Mouse (Mus musculus): ENCODE results near the gene Nupr1l.
"Not testable (repeated sequence)": the region's sequence is repeated elsewhere in the genome, so short reads cannot be mapped to it uniquely, and the experiment has no call there.

Nupr1l gene

GRCm38 (mm10) chr5:129908242-129908965 is at the start of gene Nupr1l:
TSS of gene Nupr1l (plus strand) at chr5:129908540.
- peak; percentile 64 to 89 for DNase-seq (ENCODE audit: low spot score in 2 of 2)

DNA sequence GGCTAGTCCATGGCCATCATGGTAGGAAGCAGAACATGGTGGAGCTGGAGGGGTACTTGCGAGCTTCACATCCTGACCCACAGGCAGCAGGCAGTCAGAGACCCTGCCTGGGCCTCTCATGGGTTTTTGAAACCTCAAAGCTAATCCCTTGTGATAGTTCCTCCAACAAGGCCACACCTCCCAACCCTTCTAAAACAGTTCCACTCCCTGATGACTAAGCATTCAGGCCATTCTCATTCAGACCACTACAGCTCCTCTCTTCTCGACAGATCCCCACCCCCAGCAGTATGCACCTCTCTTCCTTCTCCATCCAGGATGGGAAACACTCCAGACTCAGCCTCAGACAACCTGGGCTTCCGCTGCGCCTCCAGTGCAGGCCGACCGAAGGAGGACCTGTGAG is 46.0 kb upstream of the Nupr1l start:
- no peak for DNase-seq (ENCODE audit: low spot score in 2 of 2)

- peak in 1 of 2 experiments; percentile 47 for DNase-seq (ENCODE audit: low spot score in 2 of 2)
These were observed 43.9 kb upstream of the Nupr1l start for GRCm38 (mm10) chr5:129864467-129864866.

GRCm38 (mm10) chr5:129865841-129866240 is 42.5 kb upstream of the Nupr1l start:
- no peak for DNase-seq (ENCODE audit: low spot score in 2 of 2)

- no peak for DNase-seq (ENCODE audit: low spot score in 2 of 2)
These were observed 38.9 kb upstream of the Nupr1l start for GRCm38 (mm10) chr5:129869238-129869995.

- no peak for DNase-seq (ENCODE audit: low spot score in 2 of 2)
These were observed 37.1 kb upstream of the Nupr1l start for GRCm38 (mm10) chr5:129871238-129871637.

- no peak for DNase-seq (ENCODE audit: low spot score in 2 of 2)
These were observed 34.4 kb upstream of the Nupr1l start for GRCm38 (mm10) chr5:129873942-129874341.

DNA sequence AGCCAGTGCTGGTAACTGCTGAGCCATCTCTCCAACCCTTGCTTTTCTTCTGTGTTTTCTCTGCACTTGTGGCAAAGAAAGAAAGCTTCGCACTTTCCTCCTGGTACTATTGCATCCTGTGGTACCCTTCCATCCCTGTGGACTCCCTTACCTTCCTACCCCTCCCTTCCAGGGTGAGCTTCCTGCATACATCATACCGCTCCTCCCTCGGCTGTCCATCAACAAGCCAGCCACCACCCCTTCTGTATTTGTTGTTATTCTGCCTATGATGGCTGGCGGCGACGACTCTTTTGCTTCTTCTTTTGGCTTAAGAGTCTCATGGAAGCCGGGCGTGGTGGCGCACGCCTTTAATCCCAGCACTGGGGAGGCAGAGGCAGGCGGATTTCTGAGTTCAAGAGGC is 33.2 kb upstream of the Nupr1l start:
- no peak for DNase-seq (ENCODE audit: low spot score in 2 of 2)

DNA sequence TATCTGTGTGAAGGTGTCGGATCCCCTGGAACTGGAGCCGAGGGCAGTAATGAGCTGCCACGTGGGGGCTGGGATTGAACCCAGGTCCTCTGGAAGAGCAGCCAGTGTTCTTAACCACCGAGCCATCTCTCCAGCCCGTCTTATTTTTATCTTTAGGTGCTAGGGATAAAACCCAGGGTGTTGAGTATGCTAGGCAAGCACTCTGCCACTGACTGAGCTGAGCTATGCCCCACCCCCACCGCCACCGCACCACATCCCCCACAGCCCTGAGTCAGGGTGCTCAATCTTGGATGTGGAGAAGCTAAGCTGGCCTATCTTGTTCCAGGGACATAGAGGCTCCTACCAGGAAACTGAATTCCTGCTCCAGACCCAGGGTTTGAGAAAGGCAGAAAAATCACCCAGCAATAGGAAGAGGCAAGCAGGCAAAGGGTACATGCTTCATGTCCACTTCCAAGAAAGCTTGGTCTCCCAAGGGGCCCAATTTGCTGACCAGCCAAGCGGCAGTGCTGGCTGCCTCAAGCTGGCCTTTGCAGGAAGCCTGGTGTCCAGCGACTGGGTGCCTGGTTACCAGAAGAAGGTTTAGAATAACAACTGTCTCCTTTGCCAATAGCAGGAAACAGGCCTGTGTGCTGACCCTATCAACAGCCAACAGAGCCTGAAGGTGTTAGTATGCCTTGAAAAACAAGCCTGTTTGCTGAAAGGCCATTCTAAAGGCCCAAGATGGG is 30.4 kb upstream of the Nupr1l start:
- peak in 1 of 2 experiments; percentile 21 for DNase-seq (ENCODE audit: low spot score in 2 of 2)

DNA sequence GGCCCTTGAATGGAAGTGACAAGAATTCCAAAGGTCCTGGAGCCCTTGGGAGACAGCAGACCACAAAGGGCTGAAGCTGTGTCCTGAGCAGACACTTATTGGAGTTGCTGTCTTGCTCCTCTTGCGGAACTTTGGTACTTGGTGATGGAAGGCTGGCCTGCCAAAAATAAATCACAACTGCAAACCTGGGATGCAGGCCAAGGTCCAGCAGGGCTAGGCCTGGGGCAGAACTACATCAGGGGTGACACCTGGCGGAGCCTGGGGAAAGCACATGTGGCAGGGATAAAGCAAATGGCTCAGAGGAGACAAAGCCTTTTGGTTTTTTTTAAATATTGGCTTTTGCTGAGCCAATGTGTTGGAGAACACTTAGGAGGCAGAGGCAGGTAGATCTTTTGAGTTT is 29.4 kb upstream of the Nupr1l start:
- peak in 1 of 2 experiments; percentile 44 for DNase-seq (ENCODE audit: low spot score in 2 of 2)

DNA sequence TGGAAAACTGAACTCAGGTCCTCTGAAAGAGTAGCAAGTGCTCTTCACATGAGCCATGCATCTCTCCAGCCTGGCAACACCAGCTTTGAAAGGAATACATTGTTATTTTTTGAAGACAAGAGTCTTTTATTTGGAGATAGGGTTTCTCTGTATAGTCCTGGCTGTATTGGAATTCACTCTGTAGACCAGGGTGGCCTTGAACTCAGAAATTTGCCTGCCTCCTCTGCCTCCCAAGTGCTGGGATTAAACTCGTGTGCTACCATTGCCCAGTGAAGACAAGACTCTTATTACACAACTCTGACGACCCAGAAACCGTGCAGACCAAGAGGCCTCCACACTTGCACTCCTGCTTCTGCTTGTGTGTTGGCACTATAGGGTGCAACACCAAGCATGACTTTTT is 28.5 kb upstream of the Nupr1l start:
- no peak for DNase-seq (ENCODE audit: low spot score in 2 of 2)

DNA sequence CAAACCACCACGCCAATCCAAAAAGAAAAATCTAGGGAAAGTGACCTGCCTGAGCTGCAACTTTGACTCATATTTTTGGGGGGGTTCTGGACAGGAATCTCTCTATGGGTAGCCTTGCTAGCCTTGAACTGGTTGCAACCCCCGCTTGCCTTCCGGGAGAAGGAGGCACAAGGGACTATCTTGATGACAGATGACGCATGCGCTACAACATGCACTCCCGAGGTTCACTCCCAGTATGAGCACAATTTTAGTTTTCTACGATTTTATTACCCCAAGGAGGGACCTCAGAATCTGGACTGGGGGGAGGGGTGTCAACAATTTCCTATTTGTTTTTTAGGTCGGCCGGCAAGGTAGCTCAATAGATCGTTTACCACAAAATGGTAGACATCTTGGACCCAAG is 22.1 kb upstream of the Nupr1l start:
- no peak for DNase-seq (ENCODE audit: low spot score in 2 of 2)

DNA sequence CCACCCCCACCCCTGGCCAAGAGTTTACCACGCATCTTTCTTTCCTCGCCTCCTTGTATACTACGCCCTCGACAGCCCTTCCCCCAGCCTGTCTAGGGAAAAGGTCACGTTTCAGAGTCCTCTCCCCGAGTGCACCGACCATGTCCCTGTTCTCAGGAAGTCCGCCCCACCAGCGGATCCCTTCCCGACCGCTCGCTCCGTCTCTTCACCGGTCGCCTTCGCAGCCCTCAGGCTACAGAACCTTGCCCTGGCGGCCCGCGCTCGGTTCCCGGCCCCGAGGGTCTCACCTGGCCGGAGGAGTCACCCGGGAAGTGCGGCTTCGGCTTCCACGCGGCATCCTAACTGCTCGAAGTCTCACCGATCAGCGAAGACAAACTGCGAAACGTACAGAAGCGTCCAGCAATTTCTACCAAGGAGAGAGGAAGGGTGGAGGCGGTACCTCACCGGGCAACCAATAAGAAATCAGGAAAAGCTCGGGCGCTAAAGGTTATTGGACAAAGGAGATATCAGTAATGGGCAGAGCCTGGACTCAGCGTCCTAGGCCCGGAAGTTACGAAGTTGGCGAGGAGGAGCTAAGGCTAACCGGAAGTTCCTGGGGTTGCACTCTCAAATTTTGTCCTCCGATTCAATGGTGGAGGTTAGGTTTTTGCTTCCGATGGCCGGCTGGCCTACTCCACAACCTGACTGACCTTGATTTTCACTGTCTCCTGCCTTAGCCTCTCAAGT is 21.3 kb upstream of the Nupr1l start, which contains the start of gene Chchd2:
Chchd2 (minus strand) TSS at position 560 of the 726 bp plus-strand sequence.
- DNase-seq (ENCODE audit: low spot score in 2 of 2), result peak; percentile 95 to 97

GRCm38 (mm10) chr5:129890390-129890789 is 17.9 kb upstream of the Nupr1l start:
- DNase-seq (ENCODE audit: low spot score in 2 of 2), result not testable (repeated sequence)

DNA sequence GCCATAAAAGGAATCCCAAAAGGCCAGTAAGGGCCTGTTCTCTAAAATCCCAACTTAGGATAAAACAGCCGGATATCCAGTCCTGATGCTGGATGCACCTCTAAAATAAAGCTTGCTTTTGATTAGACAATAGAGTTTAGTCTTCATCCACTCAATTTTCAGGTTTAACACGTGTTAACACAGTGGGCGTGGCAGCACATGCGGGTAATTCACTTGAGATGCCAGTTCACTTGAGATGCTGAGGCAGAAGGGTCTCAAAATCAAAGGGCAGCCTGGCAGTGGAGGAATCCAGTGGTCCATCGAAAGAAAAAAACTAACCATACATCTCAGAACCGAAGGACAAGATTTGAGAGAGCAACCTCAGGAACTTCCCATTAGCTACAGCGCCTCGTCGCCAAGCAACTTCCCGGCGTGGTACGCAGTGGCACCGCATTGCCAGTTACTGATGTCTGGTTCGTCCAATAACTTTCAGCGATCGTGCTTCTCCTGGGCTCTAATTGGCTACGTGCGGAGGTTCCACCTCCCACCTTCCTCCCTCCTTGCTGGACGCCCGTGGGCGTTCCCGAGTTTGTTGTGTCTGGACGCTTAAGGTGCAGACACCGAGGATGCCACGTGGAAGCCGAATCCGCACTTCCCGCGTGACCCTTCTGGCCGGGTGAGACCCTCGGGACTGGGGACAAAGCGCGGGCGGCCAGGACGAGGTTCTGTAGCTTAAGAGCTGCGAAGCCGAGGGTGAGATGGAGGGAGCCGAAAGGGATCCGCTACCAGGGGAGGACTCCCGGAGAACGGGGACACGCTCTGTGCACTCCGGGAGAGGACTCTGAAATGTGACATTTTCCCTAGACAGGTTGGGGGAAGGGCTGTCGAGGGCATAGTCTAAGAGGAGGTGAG is 12.9 kb upstream of the Nupr1l start, which contains the start of gene Zbed5:
Zbed5 (plus strand) TSS at position 526 of the 891 bp plus-strand sequence.
- peak; percentile 76 to 91 for DNase-seq (ENCODE audit: low spot score in 2 of 2)

GRCm38 (mm10) chr5:129898449-129898848 is 9.9 kb upstream of the Nupr1l start, which contains the start of gene Phkg1:
TSS of gene Phkg1 (minus strand) at chr5:129898549.
- DNase-seq (ENCODE audit: low spot score in 2 of 2), result no peak

GRCm38 (mm10) chr5:129907775-129908174 is 565 bp upstream of the Nupr1l start:
- no peak for DNase-seq (ENCODE audit: low spot score in 2 of 2)

- no peak for DNase-seq (ENCODE audit: low spot score in 2 of 2)
These were observed 807 bp downstream of the Nupr1l start for GRCm38 (mm10) chr5:129909147-129909546.

- no peak for DNase-seq (ENCODE audit: low spot score in 2 of 2)
These were observed 1.3 kb downstream of the Nupr1l start for GRCm38 (mm10) chr5:129909591-129909990.

DNA sequence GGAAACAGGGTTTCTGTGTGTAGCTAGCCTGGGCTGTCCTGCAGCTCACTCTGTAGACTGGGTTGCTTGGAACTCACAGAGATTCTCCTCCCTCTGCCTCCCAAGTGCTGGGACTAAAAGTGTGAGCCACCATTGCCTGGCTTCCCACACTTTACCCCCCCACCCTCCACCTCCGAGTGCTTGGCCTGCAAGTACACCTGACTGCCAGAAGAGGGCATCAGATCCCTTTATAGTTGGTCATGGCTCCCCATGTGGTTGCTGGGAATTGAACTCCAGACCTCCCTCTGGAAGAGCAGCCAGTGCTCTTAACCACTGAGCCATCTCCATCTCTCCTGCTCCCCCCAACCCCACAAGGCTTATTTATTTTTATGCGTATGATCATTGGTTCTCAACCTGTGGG is 5.7 kb downstream of the Nupr1l start:
- DNase-seq (ENCODE audit: low spot score in 2 of 2), result no peak
